Mouse (Mus musculus) thymus, postnatal 4 days (tissue): ENCODE measurements around the gene Cdkn1c.

Experiments
- DNase-seq: peaks from one replicate; pipeline ENCODE4 v3.0.0; 2021

Cdkn1c gene

GRCm38 (mm10) chr7:143433331-143433730, 27.5 kb downstream of the Cdkn1c start:
- DNase-seq, result no peak

- DNase-seq, result no peak
Measured at GRCm38 (mm10) chr7:143432631-143433030, 28.2 kb downstream of the Cdkn1c start.

GRCm38 (mm10) chr7:143428814-143429499, 31.9 kb downstream of the Cdkn1c start:
- DNase-seq, result no peak

- no peak for DNase-seq
Measured at GRCm38 (mm10) chr7:143428142-143428813, 32.6 kb downstream of the Cdkn1c start.

GRCm38 (mm10) chr7:143419585-143420160, 41.2 kb downstream of the Cdkn1c start:
- DNase-seq, result no peak

- DNase-seq, result no peak
Measured at GRCm38 (mm10) chr7:143417875-143418274, 43.0 kb downstream of the Cdkn1c start.

GRCm38 (mm10) chr7:143416406-143416805, 44.4 kb downstream of the Cdkn1c start:
- peak; percentile 25 for DNase-seq

- peak; percentile 74 for DNase-seq
Measured at GRCm38 (mm10) chr7:143415070-143415469, 45.8 kb downstream of the Cdkn1c start.

GRCm38 (mm10) chr7:143412606-143413005, 48.2 kb downstream of the Cdkn1c start:
- DNase-seq, result no peak

- no peak for DNase-seq
Measured at GRCm38 (mm10) chr7:143408615-143409021, 52.2 kb downstream of the Cdkn1c start.
